Mouse (Mus musculus): ENCODE measurements around the gene Brd7. TPM values are rescaled to one million over a fixed set of nuclear protein-coding genes. Genes with fewer than 3 reads are reported as not detected.

Gene Brd7
- polyA plus RNA-seq, 1 experiment from 2014 or later: 61.3 TPM

GRCm38 (mm10) chr8:88289901-88290300, 72.1 kb downstream of the Brd7 start:
- Histone ChIP-seq H3K9ac (no peak overlapping the region), H3K9me3 (replicated peaks) (no peaks in the 10 kb centered on the region), H3K36me3 (no peaks in the 10 kb centered on the region), H3K4me1 (peaks cover 93% of the 10 kb centered on the region), H3K4me3 (no peak overlapping the region), H3K4me2 (no peak overlapping the region), H3K27me3 (replicated peaks) (no peaks in the 10 kb centered on the region), H3K27ac (peak overlapping the region; percentile 53)
- 35% methylated on average over 1 of the region's 1 CpGs for WGBS (ENCODE audit: insufficient replicate concordance)
- ATAC-seq: no peak

- Histone ChIP-seq H3K36me3 (no peaks in the 10 kb centered on the region), H3K27ac (peak overlapping the region; percentile 88), H3K27me3 (replicated peaks) (no peaks in the 10 kb centered on the region), H3K4me3 (peak overlapping the region; percentile 38), H3K9ac (peak overlapping the region; percentile 74), H3K4me1 (peaks cover 88% of the 10 kb centered on the region), H3K4me2 (peak overlapping the region; percentile 69), H3K9me3 (replicated peaks) (no peaks in the 10 kb centered on the region)
- 11% methylated on average over 12 of the region's 12 CpGs for WGBS (ENCODE audit: insufficient replicate concordance)
- ATAC-seq: peak; percentile 77
These were observed 73.3 kb downstream of the Brd7 start for GRCm38 (mm10) chr8:88288622-88289242.

GRCm38 (mm10) chr8:88286421-88286960, 75.5 kb downstream of the Brd7 start:
- H3K27ac ChIP-seq: peak overlapping the region; percentile 68
- no peaks in the 10 kb centered on the region for H3K9me3 ChIP-seq (replicated peaks)
- H3K4me2 ChIP-seq: peak overlapping the region; percentile 31; the same call in 1 of the 2 replicates
- peaks cover 84% of the 10 kb centered on the region for H3K4me1 ChIP-seq
- no peaks in the 10 kb centered on the region for H3K27me3 ChIP-seq (replicated peaks)
- H3K4me3 ChIP-seq: no peak overlapping the region
- H3K9ac ChIP-seq: no peak overlapping the region
- ATAC-seq: no peak
- 82% methylated on average over 14 of the region's 14 CpGs for WGBS (ENCODE audit: insufficient replicate concordance)
- no peaks in the 10 kb centered on the region for H3K36me3 ChIP-seq

- 0 out of 2 replicates have a peak overlapping the region, but pooled peaks have one; percentile 68 for H3K27ac ChIP-seq
- 52% methylated on average over 8 of the region's 8 CpGs for WGBS (ENCODE audit: insufficient replicate concordance)
These were observed 76.3 kb downstream of the Brd7 start for GRCm38 (mm10) chr8:88285469-88286356.

DNA sequence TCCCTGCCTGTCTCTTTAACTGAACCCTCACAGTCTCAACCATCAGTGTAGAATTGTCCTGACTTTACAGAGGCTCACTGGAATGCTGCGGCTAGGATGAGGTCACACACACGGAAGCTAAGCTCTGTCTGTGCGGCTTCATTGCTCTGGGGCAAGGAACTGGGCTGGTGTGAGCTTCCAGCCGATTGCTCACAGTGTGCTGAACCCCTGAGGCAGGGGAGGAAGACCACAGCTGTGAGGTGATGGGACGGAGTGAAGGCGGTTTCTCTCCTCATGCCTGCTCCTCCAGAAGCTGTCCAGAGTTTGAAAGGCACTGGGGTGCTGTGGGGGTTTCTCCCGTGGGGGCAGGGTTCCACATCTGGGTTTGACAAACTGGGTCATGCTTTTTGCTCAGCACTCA, 77.3 kb downstream of the Brd7 start:
- Histone ChIP-seq H3K4me2 (no peak overlapping the region), H3K9me3 (replicated peaks) (no peaks in the 10 kb centered on the region), H3K4me1 (peaks cover 84% of the 10 kb centered on the region)

More at GRCm38 (mm10) chr8:88285469-88286356, 76.3 kb downstream of the Brd7 start:
- Histone ChIP-seq H3K4me3 (no peak overlapping the region), H3K36me3 (no peaks in the 10 kb centered on the region), H3K27me3 (replicated peaks) (no peaks in the 10 kb centered on the region), H3K4me1 (peaks cover 85% of the 10 kb centered on the region), H3K9ac (peak overlapping the region; percentile 3; the same call in 1 of the 2 replicates), H3K9me3 (replicated peaks) (no peaks in the 10 kb centered on the region), H3K4me2 (peak overlapping the region; percentile 31)
- peak; percentile 45 for ATAC-seq

GRCm38 (mm10) chr8:88283243-88284115, 78.5 kb downstream of the Brd7 start:
- Histone ChIP-seq H3K9me3 (replicated peaks) (no peaks in the 10 kb centered on the region), H3K36me3 (no peaks in the 10 kb centered on the region), H3K9ac (no peak overlapping the region), H3K4me2 (no peak overlapping the region), H3K27ac (no peak overlapping the region), H3K4me3 (no peak overlapping the region), H3K4me1 (peaks cover 84% of the 10 kb centered on the region), H3K27me3 (replicated peaks) (no peaks in the 10 kb centered on the region)
- ATAC-seq: no peak
- WGBS (ENCODE audit: insufficient replicate concordance): 70% methylated on average over 13 of the region's 13 CpGs

More for the DNA sequence above, 77.3 kb downstream of the Brd7 start:
- no peaks in the 10 kb centered on the region for H3K36me3 ChIP-seq
- no peak overlapping the region for H3K9ac ChIP-seq
- H3K27me3 ChIP-seq (replicated peaks): no peaks in the 10 kb centered on the region
- no peak for ATAC-seq
- 0 out of 2 replicates have a peak overlapping the region, but pooled peaks have one; percentile 13 for H3K27ac ChIP-seq
- no peak overlapping the region for H3K4me3 ChIP-seq
- 67% methylated on average over 7 of the region's 7 CpGs for WGBS (ENCODE audit: insufficient replicate concordance)

GRCm38 (mm10) chr8:88282684-88283083, 79.3 kb downstream of the Brd7 start:
- Histone ChIP-seq H3K27me3 (replicated peaks) (no peaks in the 10 kb centered on the region), H3K9me3 (replicated peaks) (no peaks in the 10 kb centered on the region), H3K4me1 (peaks cover 83% of the 10 kb centered on the region), H3K27ac (no peak overlapping the region), H3K9ac (no peak overlapping the region), H3K4me3 (no peak overlapping the region), H3K4me2 (no peak overlapping the region), H3K36me3 (no peaks in the 10 kb centered on the region)
- 34% methylated on average over 8 of the region's 8 CpGs for whole genome bisulfite sequencing (ENCODE audit: insufficient replicate concordance)
- ATAC-seq: no peak

Other genes starting within 250 kb of the Brd7 start
- 28.5 and 30.0 TPM in 2 replicates for gene Cnep1r1, start 243.4 kb downstream of the Brd7 start, polyA plus RNA-seq (2016; fragmentation: Nextera tagmentation; extraction: Ambion mirVana)
- gene Heatr3, start 224.3 kb downstream of the Brd7 start, polyA plus RNA-seq (2016; fragmentation: Nextera tagmentation; extraction: Ambion mirVana): 47.9 and 49.7 TPM in 2 replicates
- 8.7 TPM in 2 replicates for gene Tent4b, start 163.0 kb downstream of the Brd7 start, polyA plus RNA-seq (2016; fragmentation: Nextera tagmentation; extraction: Ambion mirVana)
- gene Adcy7, start 89.8 kb downstream of the Brd7 start, polyA plus RNA-seq (2016; fragmentation: Nextera tagmentation; extraction: Ambion mirVana): 38.0 and 41.6 TPM in 2 replicates
- 4.3 and 5.5 TPM in 2 replicates for gene Nkd1, start 159.2 kb upstream of the Brd7 start, polyA plus RNA-seq (2016; fragmentation: Nextera tagmentation; extraction: Ambion mirVana)